ENCODE assay signal across 13 mouse cellular contexts in genomic region chr13:91814670-91815069, GRCm38 (mm10).
"Had no signal": no experiment of that assay in that cellular context is flagged by ENCODE, and none has a peak within 500 bp of the region (broad histone marks: within the 10 kb centered on the region; RNA-seq: fewer than 3 reads in every experiment).

No protein-coding gene starts in this region.

- DNase-seq: kidney, postnatal 36 days; left cerebral cortex, postnatal 4 days; lung, adult 18-20 months; retina, postnatal 1 day; right cerebral cortex, postnatal 4 days; spleen, adult 18-20 months; thymus, adult 2 months; thymus, postnatal 25 days had no signal

- H3K4me2 ChIP-seq: limb, embryonic 13.5 days; midbrain, embryonic 13.5 days; neural tube, embryonic 13.5 days had no signal

- H3K27me3 ChIP-seq: limb, embryonic 13.5 days; midbrain, embryonic 13.5 days; neural tube, embryonic 13.5 days had no signal

- H3K36me3 ChIP-seq: limb, embryonic 13.5 days; midbrain, embryonic 13.5 days; neural tube, embryonic 13.5 days had no signal

- H3K4me1 ChIP-seq: limb, embryonic 13.5 days; midbrain, embryonic 13.5 days; neural tube, embryonic 13.5 days had no signal

- H3K4me3 ChIP-seq: limb, embryonic 13.5 days; midbrain, embryonic 13.5 days; neural tube, embryonic 13.5 days had no signal

- ATAC-seq: midbrain, embryonic 13.5 days had no signal

- H3K27ac ChIP-seq: kidney, postnatal 0 days; limb, embryonic 13.5 days; liver, embryonic 14.5 days; midbrain, embryonic 13.5 days; neural tube, embryonic 13.5 days had no signal

- H3K9ac ChIP-seq: limb, embryonic 13.5 days; liver, embryonic 14.5 days; midbrain, embryonic 13.5 days; neural tube, embryonic 13.5 days had no signal
